Mouse (Mus musculus): Measurements from ENCODE around the gene Chd2.

DNA sequence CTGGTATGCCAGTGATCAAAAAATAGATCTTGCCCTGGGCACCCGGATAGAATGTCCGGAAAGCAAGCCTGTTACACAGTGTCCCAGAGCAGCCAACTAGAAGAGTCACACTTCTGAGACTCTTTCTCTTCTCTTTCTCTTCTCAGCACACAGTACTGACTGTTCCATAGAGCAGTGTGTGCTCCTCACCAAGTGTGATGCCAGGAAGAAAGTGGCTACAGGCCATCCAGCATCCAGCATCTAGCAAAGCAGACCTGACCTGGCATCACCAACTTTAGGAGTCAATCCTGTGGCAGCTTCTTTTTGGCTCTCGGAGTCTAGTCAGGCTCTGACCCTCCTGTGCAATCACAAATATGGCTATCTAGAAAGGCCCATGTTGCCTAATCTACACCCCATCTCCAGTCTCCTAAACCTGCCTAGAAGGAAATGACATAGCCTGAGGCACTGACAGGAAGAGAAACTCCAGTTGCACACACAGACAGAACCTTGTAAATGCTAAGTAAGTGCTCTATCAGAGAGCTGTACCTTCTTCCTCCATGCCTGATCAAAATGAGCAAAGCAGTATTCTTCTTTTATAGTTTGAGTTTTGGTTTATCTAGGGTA is 27.3 kb upstream of the Chd2 start:
- TF ChIP-seq ZC3H11A (IDR thresholded peaks at IDR 0.05; ENCODE audit: borderline replicate concordance, low read depth, low read length): no peak
- TF ChIP-seq HCFC1 (IDR thresholded peaks at IDR 0.05; ENCODE audit: borderline replicate concordance, insufficient read depth, low read length): no peak
- TF ChIP-seq ZNF384 (IDR thresholded peaks at IDR 0.05; ENCODE audit: low read depth, low read length): no peak
